Mouse (Mus musculus): Measurements from ENCODE around the gene Mypop. TPM values are rescaled to one million over a fixed set of nuclear protein-coding genes. Genes with fewer than 3 reads are reported as not detected.

The Mypop gene
- total and polyA plus RNA-seq, 2 experiments from 2014 or later, result 5.0 to 16.0 TPM

- H3K27ac ChIP-seq (ENCODE audit: low read depth, low read length), result no peak overlapping the region
- no peaks in the 10 kb centered on the region for H3K4me1 ChIP-seq (ENCODE audit: insufficient read depth, low read length)
- no peak for ATAC-seq (ENCODE audit: low FRiP score)
- H3K4me3 ChIP-seq (ENCODE audit: low read depth, low read length), result no peak overlapping the region
- no peaks in the 10 kb centered on the region for H3K27me3 ChIP-seq (ENCODE audit: insufficient read depth, low read length)
- H3K36me3 ChIP-seq (ENCODE audit: insufficient read depth, low read length), result peaks cover 64% of the 10 kb centered on the region
- H3K4me2 ChIP-seq (ENCODE audit: low read depth, low read length, poor library complexity, severe bottlenecking), result no peak overlapping the region
- TF ChIP-seq CTCF (IDR thresholded peaks at IDR 0.05), result no peak
- H3K9me3 ChIP-seq (ENCODE audit: low read length), result no peaks in the 10 kb centered on the region
- WGBS, result 83% methylated on average over 8 of the region's 8 CpGs
- DNase-seq (ENCODE audit: low spot score), result peak; percentile 24
- H3K9ac ChIP-seq (replicated peaks; ENCODE audit: low read length, poor library complexity, severe bottlenecking), result no peak overlapping the region
Measured at GRCm38 (mm10) chr7:19050172-19050571, 59.1 kb downstream of the Mypop start.

GRCm38 (mm10) chr7:19051161-19051560 is 60.1 kb downstream of the Mypop start:
- no peaks in the 10 kb centered on the region for H3K4me1 ChIP-seq (ENCODE audit: insufficient read depth, low read length)
- no peak overlapping the region for H3K9ac ChIP-seq (replicated peaks; ENCODE audit: low read length, poor library complexity, severe bottlenecking)
- DNase-seq (ENCODE audit: low spot score) (no peak), ATAC-seq (ENCODE audit: low FRiP score) (no peak)
- H3K27me3 ChIP-seq (ENCODE audit: insufficient read depth, low read length), result no peaks in the 10 kb centered on the region
- H3K4me3 ChIP-seq (ENCODE audit: low read depth, low read length), result no peak overlapping the region
- WGBS, result 69% methylated on average over 4 of the region's 4 CpGs
- H3K9me3 ChIP-seq (ENCODE audit: low read length), result no peaks in the 10 kb centered on the region
- TF ChIP-seq CTCF (IDR thresholded peaks at IDR 0.05), result no peak
- H3K4me2 ChIP-seq (ENCODE audit: low read depth, low read length, poor library complexity, severe bottlenecking), result no peak overlapping the region
- no peak overlapping the region for H3K27ac ChIP-seq (ENCODE audit: low read depth, low read length)
- peaks cover 54% of the 10 kb centered on the region for H3K36me3 ChIP-seq (ENCODE audit: insufficient read depth, low read length)

Other genes with a start within 250 kb of the Mypop start
- not detected in 2 replicates for gene Psg19, start 192.7 kb upstream of the Mypop start, total RNA-seq (2014; rRNA removed)
- gene Psg19, start 192.7 kb upstream of the Mypop start, polyA plus RNA-seq (2015; fragmentation: Nextera tagmentation; extraction: Ambion mirVana), result not detected in 2 replicates
- gene Psg17, start 169.6 kb upstream of the Mypop start, total RNA-seq (2014; rRNA removed), result not detected in 2 replicates
- not detected in 2 replicates for gene Psg17, start 169.6 kb upstream of the Mypop start, polyA plus RNA-seq (2015; fragmentation: Nextera tagmentation; extraction: Ambion mirVana)
- gene Mill2, start 151.3 kb upstream of the Mypop start, total RNA-seq (2014; rRNA removed), result 2.0 and 3.3 TPM in 2 replicates
- 0.64 and 0.93 TPM in 2 replicates for gene Mill2, start 151.3 kb upstream of the Mypop start, polyA plus RNA-seq (2015; fragmentation: Nextera tagmentation; extraction: Ambion mirVana)
- 17.3 and 18.2 TPM in 2 replicates for gene Pglyrp1, start 119.9 kb upstream of the Mypop start, total RNA-seq (2014; rRNA removed)
- 26.8 and 27.1 TPM in 2 replicates for gene Pglyrp1, start 119.9 kb upstream of the Mypop start, polyA plus RNA-seq (2015; fragmentation: Nextera tagmentation; extraction: Ambion mirVana)
- gene Ccdc61, start 80.8 kb upstream of the Mypop start, total RNA-seq (2014; rRNA removed), result 21.3 and 25.5 TPM in 2 replicates
- gene Ccdc61, start 80.8 kb upstream of the Mypop start, polyA plus RNA-seq (2015; fragmentation: Nextera tagmentation; extraction: Ambion mirVana), result 29.5 and 35.2 TPM in 2 replicates
- gene Nova2, start 65.4 kb upstream of the Mypop start, total RNA-seq (2014; rRNA removed), result 20.9 and 26.5 TPM in 2 replicates
- 8.7 and 10.1 TPM in 2 replicates for gene Nova2, start 65.4 kb upstream of the Mypop start, polyA plus RNA-seq (2015; fragmentation: Nextera tagmentation; extraction: Ambion mirVana)
- 1.7 and 3.7 TPM in 2 replicates for gene Nanos2, start 3.8 kb upstream of the Mypop start, total RNA-seq (2014; rRNA removed)
- gene Nanos2, start 3.8 kb upstream of the Mypop start, polyA plus RNA-seq (2015; fragmentation: Nextera tagmentation; extraction: Ambion mirVana), result 0.59 and 1.3 TPM in 2 replicates
- 115 and 133 TPM in 2 replicates for gene Irf2bp1, start 12.8 kb downstream of the Mypop start, total RNA-seq (2014; rRNA removed)
- gene Irf2bp1, start 12.8 kb downstream of the Mypop start, polyA plus RNA-seq (2015; fragmentation: Nextera tagmentation; extraction: Ambion mirVana), result 25.6 and 26.1 TPM in 2 replicates
- not detected in 2 replicates for gene Foxa3, start 32.3 kb downstream of the Mypop start, total RNA-seq (2014; rRNA removed)
- not detected in 2 replicates for gene Foxa3, start 32.3 kb downstream of the Mypop start, polyA plus RNA-seq (2015; fragmentation: Nextera tagmentation; extraction: Ambion mirVana)
- 73.5 and 74.2 TPM in 2 replicates for gene Sympk, start 33.1 kb downstream of the Mypop start, total RNA-seq (2014; rRNA removed)
- 19.5 and 19.7 TPM in 2 replicates for gene Sympk, start 33.1 kb downstream of the Mypop start, polyA plus RNA-seq (2015; fragmentation: Nextera tagmentation; extraction: Ambion mirVana)
- not detected in 2 replicates for gene Rsph6a, start 63.4 kb downstream of the Mypop start, total RNA-seq (2014; rRNA removed)
- 0.57 and 0.75 TPM in 2 replicates for gene Rsph6a, start 63.4 kb downstream of the Mypop start, polyA plus RNA-seq (2015; fragmentation: Nextera tagmentation; extraction: Ambion mirVana)
- 134 and 136 TPM in 2 replicates for gene Dmwd, start 85.0 kb downstream of the Mypop start, total RNA-seq (2014; rRNA removed)
- 33.1 and 35.4 TPM in 2 replicates for gene Dmwd, start 85.0 kb downstream of the Mypop start, polyA plus RNA-seq (2015; fragmentation: Nextera tagmentation; extraction: Ambion mirVana)
- gene Dmpk, start 92.6 kb downstream of the Mypop start, total RNA-seq (2014; rRNA removed), result 12.3 and 32.1 TPM in 2 replicates
- 4.0 and 5.1 TPM in 2 replicates for gene Dmpk, start 92.6 kb downstream of the Mypop start, polyA plus RNA-seq (2015; fragmentation: Nextera tagmentation; extraction: Ambion mirVana)
- gene Six5, start 103.3 kb downstream of the Mypop start, total RNA-seq (2014; rRNA removed), result 5.4 and 8.2 TPM in 2 replicates
- 1.2 and 1.4 TPM in 2 replicates for gene Six5, start 103.3 kb downstream of the Mypop start, polyA plus RNA-seq (2015; fragmentation: Nextera tagmentation; extraction: Ambion mirVana)
- gene Gm4969, start 127.1 kb downstream of the Mypop start, total RNA-seq (2014; rRNA removed), result 9.4 and 9.6 TPM in 2 replicates
- gene Gm4969, start 127.1 kb downstream of the Mypop start, polyA plus RNA-seq (2015; fragmentation: Nextera tagmentation; extraction: Ambion mirVana), result 12.7 and 12.9 TPM in 2 replicates
- gene Fbxo46, start 128.6 kb downstream of the Mypop start, total RNA-seq (2014; rRNA removed), result 19.8 and 20.6 TPM in 2 replicates
- 9.9 and 11.6 TPM in 2 replicates for gene Fbxo46, start 128.6 kb downstream of the Mypop start, polyA plus RNA-seq (2015; fragmentation: Nextera tagmentation; extraction: Ambion mirVana)
- gene Qpctl, start 158.0 kb downstream of the Mypop start, total RNA-seq (2014; rRNA removed), result 17.3 and 17.8 TPM in 2 replicates
- gene Qpctl, start 158.0 kb downstream of the Mypop start, polyA plus RNA-seq (2015; fragmentation: Nextera tagmentation; extraction: Ambion mirVana), result 30.2 and 32.5 TPM in 2 replicates
- 31.4 and 36.7 TPM in 2 replicates for gene Snrpd2, start 158.5 kb downstream of the Mypop start, total RNA-seq (2014; rRNA removed)
- 115 and 116 TPM in 2 replicates for gene Snrpd2, start 158.5 kb downstream of the Mypop start, polyA plus RNA-seq (2015; fragmentation: Nextera tagmentation; extraction: Ambion mirVana)
- 2.3 and 7.4 TPM in 2 replicates for gene Gipr, start 174.9 kb downstream of the Mypop start, total RNA-seq (2014; rRNA removed)
- 1.7 and 2.3 TPM in 2 replicates for gene Gipr, start 174.9 kb downstream of the Mypop start, polyA plus RNA-seq (2015; fragmentation: Nextera tagmentation; extraction: Ambion mirVana)
- gene Eml2, start 185.2 kb downstream of the Mypop start, total RNA-seq (2014; rRNA removed), result 83.7 and 89.0 TPM in 2 replicates
- gene Eml2, start 185.2 kb downstream of the Mypop start, polyA plus RNA-seq (2015; fragmentation: Nextera tagmentation; extraction: Ambion mirVana), result 13.1 and 13.4 TPM in 2 replicates
- 3.1 and 4.7 TPM in 2 replicates for gene Gpr4, start 221.3 kb downstream of the Mypop start, total RNA-seq (2014; rRNA removed)
- gene Gpr4, start 221.3 kb downstream of the Mypop start, polyA plus RNA-seq (2015; fragmentation: Nextera tagmentation; extraction: Ambion mirVana), result 6.1 and 6.2 TPM in 2 replicates
- gene Opa3, start 237.1 kb downstream of the Mypop start, total RNA-seq (2014; rRNA removed), result 34.8 and 40.1 TPM in 2 replicates
- gene Opa3, start 237.1 kb downstream of the Mypop start, polyA plus RNA-seq (2015; fragmentation: Nextera tagmentation; extraction: Ambion mirVana), result 33.4 and 33.9 TPM in 2 replicates